Mouse (Mus musculus) thymus, postnatal 25 days (tissue): ENCODE measurements around the gene Yme1l1.

Experiments used
- DNase-seq: peaks from one replicate; pipeline ENCODE4 v3.0.0; 2022

The Yme1l1 gene

GRCm38 (mm10) chr2:23155777-23156607, at the start of gene Yme1l1, which contains the start of gene Mastl:
Yme1l1 (plus strand) TSS chr2:23156369.
Mastl (minus strand) TSS chr2:23156024.
- DNase-seq, result peak; percentile 98

- DNase-seq, result no peak
Observed at GRCm38 (mm10) chr2:23119573-23119972, 36.6 kb upstream of the Yme1l1 start.

GRCm38 (mm10) chr2:23155199-23155621, 959 bp upstream of the Yme1l1 start:
- no peak for DNase-seq

- no peak for DNase-seq
Observed at GRCm38 (mm10) chr2:23156608-23157081, 476 bp downstream of the Yme1l1 start.

GRCm38 (mm10) chr2:23172305-23172704, 16.1 kb downstream of the Yme1l1 start:
- no peak for DNase-seq

GRCm38 (mm10) chr2:23194366-23194765, 38.2 kb downstream of the Yme1l1 start:
- DNase-seq, result no peak

- no peak for DNase-seq
Observed at GRCm38 (mm10) chr2:23201034-23201433, 44.9 kb downstream of the Yme1l1 start.

GRCm38 (mm10) chr2:23202900-23203670, 46.9 kb downstream of the Yme1l1 start:
- DNase-seq, result no peak

- no peak for DNase-seq
Observed at GRCm38 (mm10) chr2:23207070-23207526, 50.9 kb downstream of the Yme1l1 start, which contains the start of gene 4931423N10Rik. 4931423N10Rik (plus strand) TSS chr2:23207476.

GRCm38 (mm10) chr2:23213661-23214060, 57.5 kb downstream of the Yme1l1 start:
- no peak for DNase-seq

- DNase-seq, result no peak
Observed at GRCm38 (mm10) chr2:23225199-23225598, 69.0 kb downstream of the Yme1l1 start.

- DNase-seq, result no peak
Observed at GRCm38 (mm10) chr2:23228463-23228862, 72.3 kb downstream of the Yme1l1 start.

GRCm38 (mm10) chr2:23234065-23234773, 78.0 kb downstream of the Yme1l1 start:
- DNase-seq, result no peak
